Mouse (Mus musculus): Measurements from ENCODE around the gene Elavl4.

Elavl4 gene

GRCm38 (mm10) chr4:110157515-110158159, 194.1 kb downstream of the Elavl4 start:
- DNase-seq, result no peak

- DNase-seq, result no peak
These were observed 195.8 kb downstream of the Elavl4 start for GRCm38 (mm10) chr4:110155954-110156353.
